Mouse (Mus musculus) lung, postnatal 0 days (tissue): Measurements from ENCODE around the gene Ipo13. TPM values are rescaled to one million over a fixed set of nuclear protein-coding genes. Genes with fewer than 3 reads are reported as not detected.

Source experiments
- ATAC-seq: fragments of 200-750 bp; cut with Nextera tagmentation; 2 replicates; pipeline ENCODE4 v1.8.0; 2017; ENCODE audit warnings: moderate library complexity
- DNase-seq: peaks from one replicate; pipeline ENCODE4 v3.0.0-alpha.2; 2016; ENCODE audit warnings: low spot score
- H3K27ac ChIP-seq: fragments of 300-500 bp; sonication (generic); 2 replicates; pipeline ENCODE4 v1.5.1; 2014; ENCODE audit warnings: antibody characterized with exemption, mild to moderate bottlenecking, low read length, mixed read lengths
- H3K27me3 ChIP-seq: fragments of 300-500 bp; sonication (generic); replicated peaks from 2 replicates; pipeline ENCODE4 v1.6.1; 2014; ENCODE audit warnings: low read length, mixed read lengths; ENCODE audit not compliant: insufficient read depth
- H3K36me3 ChIP-seq: fragments of 300-500 bp; sonication (generic); 2 replicates; pipeline ENCODE4 v1.6.1; 2014; ENCODE audit warnings: low read length, mixed read lengths; ENCODE audit not compliant: insufficient read depth
- H3K4me1 ChIP-seq: fragments of 300-500 bp; sonication (generic); 2 replicates; pipeline ENCODE4 v1.6.1; 2014; ENCODE audit warnings: antibody characterized with exemption, low read depth, low read length, mixed read lengths; ENCODE audit not compliant: insufficient read depth
- H3K4me2 ChIP-seq: fragments of 300-500 bp; sonication (generic); replicated peaks from 2 replicates; pipeline ENCODE4 v1.6.1; 2014; ENCODE audit warnings: low read depth, mild to moderate bottlenecking, low read length, moderate library complexity, mixed read lengths
- H3K4me3 ChIP-seq: fragments of 300-500 bp; sonication (generic); 2 replicates; pipeline ENCODE4 v1.5.1; 2014; ENCODE audit warnings: low read depth, low read length
- H3K9ac ChIP-seq: fragments of 300-500 bp; sonication (generic); replicated peaks from 2 replicates; pipeline ENCODE4 v1.6.1; 2014; ENCODE audit warnings: low read depth, mild to moderate bottlenecking
- H3K9me3 ChIP-seq: fragments of 300-500 bp; sonication (generic); 2 replicates; pipeline ENCODE4 v1.6.1; 2016; ENCODE audit warnings: low read length, mixed read lengths
- CTCF ChIP-seq: IDR thresholded peaks from 2 replicates; pipeline ENCODE4 v1.5.1; 2016; ENCODE audit warnings: antibody characterized with exemption, mild to moderate bottlenecking
- EP300 ChIP-seq: IDR thresholded peaks from 2 replicates; pipeline ENCODE4 v1.6.1; 2016; ENCODE audit warnings: antibody characterized with exemption, mild to moderate bottlenecking, control low read depth
- WGBS: fragments of 180-500 bp; shearing (Covaris S2); extraction: QIAGEN DNeasy Blood & Tissue Kit; methylation state at CpG from one replicate; pipeline ENCODE4 v1.1.7; 2014; 5-methylcytosine and 5-hydroxymethylcytosine counted together
- polyA plus RNA-seq: library from polyadenylated mRNA; unstranded; fragments of >200 nt; fragmentation: Nextera tagmentation; extraction: Ambion mirVana; gene quantifications from 2 replicates; pipeline ENCODE4 v1.2.1, GENCODE M21; 2015

Gene Ipo13
- polyA plus RNA-seq, 1 experiment from 2014 or later, result 35.6 TPM

DNA sequence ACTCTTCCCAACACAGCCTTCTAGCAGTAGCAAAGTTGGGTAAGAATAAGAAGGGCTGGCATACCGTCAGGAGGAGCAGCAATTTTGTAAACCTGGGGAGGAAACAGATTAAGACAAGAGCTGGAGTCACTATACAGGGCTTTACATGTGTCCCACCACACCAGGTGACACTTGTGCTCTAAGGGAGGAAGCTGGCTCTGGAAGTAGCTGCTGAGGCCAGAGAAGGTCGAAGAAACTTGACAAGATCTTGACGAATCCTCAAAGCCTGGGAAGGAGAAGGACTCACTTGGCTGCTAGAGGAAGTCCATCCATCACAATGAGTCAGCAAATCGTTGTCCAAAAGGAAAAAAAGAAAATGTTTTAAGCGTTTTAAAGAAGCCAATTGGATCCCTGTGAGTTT is 1.6 kb upstream of the Ipo13 start:
- Histone ChIP-seq H3K4me3 (no peak overlapping the region), H3K36me3 (no peaks in the 10 kb centered on the region), H3K27ac (no peak overlapping the region), H3K4me1 (peaks cover 21% of the 10 kb centered on the region; the same call in 1 of the 2 replicates), H3K9ac (no peak overlapping the region), H3K4me2 (0 out of 2 replicates have a peak overlapping the region, but pooled peaks have one; percentile 97), H3K9me3 (no peaks in the 10 kb centered on the region), H3K27me3 (no peaks in the 10 kb centered on the region)
- no peak for ATAC-seq
- DNase-seq, result no peak
- TF ChIP-seq EP300 (no peak), CTCF (no peak)
- WGBS, result 50% methylated on average over 5 of the region's 5 CpGs

- no peaks in the 10 kb centered on the region for H3K27me3 ChIP-seq
- DNase-seq (no peak), ATAC-seq (no peak)
- H3K9me3 ChIP-seq, result no peaks in the 10 kb centered on the region
- H3K4me1 ChIP-seq, result peaks cover 21% of the 10 kb centered on the region; the same call in 1 of the 2 replicates
- H3K4me3 ChIP-seq, result peak overlapping the region; percentile 67
- no peaks in the 10 kb centered on the region for H3K36me3 ChIP-seq
- TF ChIP-seq EP300 (no peak), CTCF (no peak)
- peak overlapping the region; percentile 60; the same call in 1 of the 2 replicates for H3K9ac ChIP-seq
- WGBS, result 3% methylated on average over 19 of the region's 19 CpGs
- H3K4me2 ChIP-seq, result peak overlapping the region; percentile 97
- H3K27ac ChIP-seq, result no peak overlapping the region
Measured at GRCm38 (mm10) chr4:117915489-117916105, 798 bp upstream of the Ipo13 start.

- H3K4me2 ChIP-seq, result peak overlapping the region; percentile 97
- H3K4me3 ChIP-seq, result peak overlapping the region; percentile 67
- DNase-seq (no peak), ATAC-seq (no peak)
- peak overlapping the region; percentile 60 for H3K9ac ChIP-seq
- H3K27ac ChIP-seq, result no peak overlapping the region
- no peaks in the 10 kb centered on the region for H3K27me3 ChIP-seq
- peaks cover 24% of the 10 kb centered on the region; the same call in 1 of the 2 replicates for H3K4me1 ChIP-seq
- 13% methylated on average over 8 of the region's 8 CpGs for WGBS
- no peaks in the 10 kb centered on the region for H3K36me3 ChIP-seq
- no peak for TF ChIP-seq EP300
- no peak for TF ChIP-seq CTCF
- no peaks in the 10 kb centered on the region for H3K9me3 ChIP-seq
Measured at GRCm38 (mm10) chr4:117914031-117914430, 768 bp downstream of the Ipo13 start.

DNA sequence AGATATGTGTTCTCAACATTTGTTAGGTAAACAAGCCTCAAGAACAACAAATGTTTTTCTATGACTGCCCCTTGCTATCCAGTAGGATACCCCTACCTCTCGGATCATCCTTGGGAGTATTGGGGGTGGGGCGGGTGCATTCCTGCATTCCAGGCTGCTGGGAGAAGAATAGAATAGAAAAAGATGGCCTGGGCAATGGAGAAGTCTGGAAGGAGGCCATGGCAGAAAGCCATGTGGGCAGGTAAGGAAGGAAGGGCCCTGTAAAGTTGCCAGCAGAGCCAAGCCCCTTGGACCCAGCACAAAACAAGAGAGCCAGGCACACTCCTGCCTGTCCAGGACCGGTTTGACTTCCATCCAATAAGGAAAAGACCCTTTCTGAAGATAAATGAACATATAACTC is 1.4 kb downstream of the Ipo13 start:
- H3K27ac ChIP-seq, result no peak overlapping the region
- no peaks in the 10 kb centered on the region for H3K9me3 ChIP-seq
- WGBS, result 38% methylated on average over 3 of the region's 3 CpGs
- H3K9ac ChIP-seq, result no peak overlapping the region
- H3K36me3 ChIP-seq, result no peaks in the 10 kb centered on the region
- DNase-seq, result peak; percentile 69
- peak overlapping the region; percentile 67; the same call in 1 of the 2 replicates for H3K4me3 ChIP-seq
- TF ChIP-seq CTCF (no peak), EP300 (no peak)
- H3K4me1 ChIP-seq, result peaks cover 27% of the 10 kb centered on the region; the same call in 1 of the 2 replicates
- no peak for ATAC-seq
- peak overlapping the region; percentile 8 for H3K4me2 ChIP-seq
- H3K27me3 ChIP-seq, result no peaks in the 10 kb centered on the region

GRCm38 (mm10) chr4:117912685-117913273 is 2.0 kb downstream of the Ipo13 start:
- WGBS, result 59% methylated on average over 7 of the region's 7 CpGs
- Histone ChIP-seq H3K4me3 (no peak overlapping the region), H3K27ac (no peak overlapping the region), H3K9me3 (no peaks in the 10 kb centered on the region), H3K9ac (no peak overlapping the region), H3K27me3 (no peaks in the 10 kb centered on the region), H3K4me1 (peaks cover 27% of the 10 kb centered on the region; the same call in 1 of the 2 replicates), H3K4me2 (0 out of 2 replicates have a peak overlapping the region, but pooled peaks have one; percentile 8), H3K36me3 (no peaks in the 10 kb centered on the region)
- ATAC-seq, result no peak
- TF ChIP-seq CTCF (no peak), EP300 (no peak)
- DNase-seq, result no peak

DNA sequence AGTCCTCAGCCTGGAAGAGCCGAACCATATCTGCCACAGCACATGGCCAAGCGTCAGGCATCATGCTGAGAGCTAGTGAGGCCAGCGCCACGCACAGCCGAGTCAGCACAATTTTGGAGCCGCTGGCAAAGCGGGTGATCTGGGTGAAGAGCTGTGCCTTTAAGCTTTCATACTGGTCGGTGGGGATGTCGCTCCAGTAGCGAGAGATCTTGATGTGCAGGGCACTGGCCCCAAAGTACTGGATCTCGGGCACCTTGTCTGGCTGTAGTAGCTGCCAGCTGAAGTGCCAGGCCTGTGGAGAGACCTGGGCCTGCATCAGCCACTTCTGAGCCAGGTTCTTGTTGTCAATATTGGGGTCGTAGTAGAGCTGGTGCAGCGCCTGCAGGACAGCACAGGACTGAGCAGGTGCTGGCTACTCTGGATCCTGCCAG is 2.7 kb downstream of the Ipo13 start:
- TF ChIP-seq EP300 (no peak), CTCF (no peak)
- no peak for DNase-seq
- no peaks in the 10 kb centered on the region for H3K9me3 ChIP-seq
- WGBS, result 92% methylated on average over 13 of the region's 13 CpGs
- H3K4me1 ChIP-seq, result peaks cover 27% of the 10 kb centered on the region; the same call in 1 of the 2 replicates
- ATAC-seq, result no peak
- H3K27me3 ChIP-seq, result no peaks in the 10 kb centered on the region
- H3K4me2 ChIP-seq, result no peak overlapping the region
- H3K4me3 ChIP-seq, result no peak overlapping the region
- no peaks in the 10 kb centered on the region for H3K36me3 ChIP-seq
- no peak overlapping the region for H3K9ac ChIP-seq
- no peak overlapping the region for H3K27ac ChIP-seq
